Mouse (Mus musculus) cerebellum, adult 9-11 months (tissue): ENCODE measurements around the gene Bad.

Experiments used
- DNase-seq: peaks from one replicate; pipeline ENCODE4 v3.0.0; 2022

Bad gene

DNA sequence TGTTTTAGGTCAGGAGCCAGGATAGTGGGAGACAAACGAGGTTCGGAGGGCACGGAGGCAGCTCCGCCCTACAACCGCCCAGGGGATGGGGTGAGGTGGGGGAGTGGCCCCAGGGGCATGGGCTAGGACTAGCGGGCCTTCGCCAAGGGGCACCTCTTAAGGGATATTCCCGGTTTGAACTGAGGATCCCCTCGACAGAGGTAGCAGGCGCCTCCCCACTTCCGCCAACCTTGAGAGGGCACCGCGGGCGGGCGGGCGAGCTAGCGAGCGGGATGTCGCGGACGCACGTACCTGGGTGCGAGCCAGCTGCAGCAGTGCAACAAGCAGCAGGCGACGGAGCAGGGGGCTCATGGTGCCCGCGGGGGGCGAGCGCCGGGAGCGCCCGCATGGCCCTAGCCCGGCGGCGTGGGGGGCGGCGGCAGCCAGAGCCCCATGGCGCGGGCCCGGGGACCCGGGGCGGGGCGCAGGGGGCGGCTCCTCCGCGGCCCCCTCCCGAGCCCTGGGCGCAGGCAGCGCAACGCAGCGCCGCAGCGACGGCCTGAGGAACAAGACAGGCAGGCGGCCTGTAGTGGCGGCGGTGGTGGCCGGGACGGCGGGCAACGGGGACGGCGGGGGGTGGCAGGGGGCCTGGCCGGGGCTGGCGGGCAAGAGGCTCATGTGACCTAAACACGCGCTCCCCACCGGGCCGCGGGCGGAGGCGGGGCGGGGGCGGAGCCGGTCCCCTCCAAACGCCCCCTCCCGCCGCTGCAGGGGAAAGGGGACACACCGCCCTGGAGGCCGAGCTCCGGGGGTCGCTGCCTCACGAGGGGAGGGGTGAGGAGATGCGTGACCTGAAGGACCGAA lies 45.6 kb downstream of the Bad start, which contains the start of gene Vegfb:
Gene Vegfb (minus strand): TSS at position 591 of the 843 bp plus-strand sequence.
- peak; percentile 82 for DNase-seq

DNA sequence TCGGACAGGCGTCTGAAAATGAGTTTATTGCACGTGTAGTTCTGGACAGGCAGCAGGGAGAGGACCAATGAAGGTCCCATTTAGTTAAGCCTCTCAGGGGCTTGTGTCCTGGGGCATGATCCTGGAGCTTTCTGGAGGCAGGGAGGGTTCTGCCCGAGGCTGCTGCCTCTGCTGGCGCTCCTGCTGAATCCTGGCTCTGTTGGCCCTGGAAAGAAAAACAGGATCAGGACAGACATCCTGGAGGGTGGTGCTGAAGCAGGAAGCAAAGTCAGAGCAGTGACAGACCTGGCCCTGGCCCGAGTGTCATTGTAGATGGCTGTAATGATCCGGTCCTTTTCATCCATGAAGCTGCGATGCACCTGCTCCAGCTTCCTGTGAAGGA lies 46.2 kb downstream of the Bad start:
- DNase-seq: no peak

DNA sequence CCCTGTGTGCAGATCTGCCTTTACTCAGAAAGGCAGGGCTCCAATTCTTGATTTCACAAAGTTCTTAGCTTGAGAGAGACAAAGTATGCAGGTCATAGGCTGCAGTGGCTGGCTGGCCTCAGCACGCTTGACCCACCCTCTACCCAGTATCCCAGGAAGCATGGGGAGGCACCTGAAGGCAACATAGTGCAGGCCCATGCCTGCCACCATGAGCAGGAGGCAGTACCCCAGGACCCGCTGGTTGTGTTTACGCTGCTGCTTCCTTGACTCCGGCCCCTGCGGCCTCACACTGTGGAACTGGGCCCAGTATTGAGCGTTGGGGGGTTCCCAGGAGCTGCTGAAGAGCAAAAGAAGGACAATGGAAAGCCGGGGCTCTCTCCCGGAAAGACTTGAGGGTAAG lies 47.6 kb downstream of the Bad start:
- DNase-seq: no peak

DNA sequence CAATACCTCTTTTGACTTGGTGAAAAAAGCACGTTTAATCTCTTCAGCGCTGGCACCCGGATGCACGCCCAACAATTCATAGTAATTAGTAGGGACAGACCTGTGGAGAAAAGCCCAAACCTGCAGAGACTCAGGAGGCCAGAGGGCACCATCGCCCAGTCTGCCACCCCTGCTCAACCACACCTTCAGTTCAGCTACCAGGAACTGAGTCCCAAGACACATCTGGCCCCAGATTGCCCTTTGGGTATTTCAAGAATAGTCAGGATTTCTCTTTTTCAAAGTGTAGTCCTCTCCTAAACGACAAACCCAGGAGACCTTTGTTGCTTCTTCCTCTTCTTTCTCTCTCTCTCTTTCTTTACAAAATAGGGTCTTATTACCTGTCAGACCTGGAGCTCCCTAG lies 49.1 kb downstream of the Bad start:
- no peak for DNase-seq

DNA sequence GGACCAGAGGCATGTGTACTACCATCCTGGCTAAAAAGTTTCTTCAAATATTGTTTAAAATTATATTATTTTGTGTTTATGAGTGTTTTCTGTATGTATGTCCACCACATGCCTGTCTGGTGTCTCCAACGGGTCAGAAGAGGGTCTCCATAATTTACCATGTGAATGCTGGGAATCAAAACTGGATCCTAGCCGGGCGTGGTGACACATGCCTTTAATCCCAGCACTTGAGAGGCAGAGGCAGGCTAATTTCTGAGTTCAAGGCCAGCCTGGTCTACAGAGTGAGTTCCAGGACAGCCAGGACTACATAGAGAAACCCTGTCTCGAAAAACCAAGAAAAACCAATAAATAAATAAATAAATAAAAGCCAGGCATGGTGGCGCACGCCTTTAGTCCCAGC lies 49.5 kb downstream of the Bad start:
- peak; percentile 51 for DNase-seq

DNA sequence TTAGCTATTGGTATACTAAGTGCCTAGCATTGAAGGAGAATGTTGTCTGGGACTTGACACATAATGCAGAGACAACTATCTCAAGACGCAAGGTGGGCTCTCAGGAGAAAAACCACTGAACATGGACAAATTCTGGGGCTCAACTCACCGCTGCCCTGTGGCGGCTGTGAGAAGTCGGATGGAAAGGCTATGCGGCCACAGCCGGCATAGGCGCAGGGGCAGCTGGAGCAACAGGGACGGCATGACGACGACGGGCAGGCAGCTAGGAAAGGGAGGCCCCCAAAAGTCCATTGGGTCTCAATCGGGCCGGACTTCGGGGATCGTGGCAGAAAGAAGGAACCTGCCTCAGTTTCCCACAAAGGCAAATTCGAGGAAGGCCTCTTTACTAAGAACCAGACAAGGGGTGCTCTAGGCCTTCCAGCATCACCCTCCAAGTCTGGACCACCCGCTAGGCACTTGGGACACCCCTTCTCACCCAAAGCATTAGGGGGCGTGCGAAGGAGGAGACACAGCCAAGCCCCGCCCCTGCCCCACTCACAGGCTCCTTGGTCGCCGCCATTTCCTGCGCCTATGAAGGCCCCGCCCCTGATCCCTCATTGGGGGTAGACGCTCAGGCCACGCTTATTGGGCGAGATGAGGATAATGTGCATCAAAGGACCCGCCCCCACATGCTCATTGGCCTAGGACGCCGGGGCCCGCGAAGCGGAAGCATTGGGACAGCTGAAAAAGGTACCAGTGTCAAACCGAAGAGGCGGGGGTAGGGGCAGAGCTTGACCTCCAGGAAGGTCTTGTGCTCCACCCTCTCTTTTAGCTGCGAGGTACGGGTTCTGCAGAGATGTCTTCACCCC lies 50.6 kb downstream of the Bad start, which contains the start of gene Dnajc4:
Gene Dnajc4 (minus strand): TSS at position 562 of the 848 bp plus-strand sequence.
- DNase-seq: peak; percentile 97

DNA sequence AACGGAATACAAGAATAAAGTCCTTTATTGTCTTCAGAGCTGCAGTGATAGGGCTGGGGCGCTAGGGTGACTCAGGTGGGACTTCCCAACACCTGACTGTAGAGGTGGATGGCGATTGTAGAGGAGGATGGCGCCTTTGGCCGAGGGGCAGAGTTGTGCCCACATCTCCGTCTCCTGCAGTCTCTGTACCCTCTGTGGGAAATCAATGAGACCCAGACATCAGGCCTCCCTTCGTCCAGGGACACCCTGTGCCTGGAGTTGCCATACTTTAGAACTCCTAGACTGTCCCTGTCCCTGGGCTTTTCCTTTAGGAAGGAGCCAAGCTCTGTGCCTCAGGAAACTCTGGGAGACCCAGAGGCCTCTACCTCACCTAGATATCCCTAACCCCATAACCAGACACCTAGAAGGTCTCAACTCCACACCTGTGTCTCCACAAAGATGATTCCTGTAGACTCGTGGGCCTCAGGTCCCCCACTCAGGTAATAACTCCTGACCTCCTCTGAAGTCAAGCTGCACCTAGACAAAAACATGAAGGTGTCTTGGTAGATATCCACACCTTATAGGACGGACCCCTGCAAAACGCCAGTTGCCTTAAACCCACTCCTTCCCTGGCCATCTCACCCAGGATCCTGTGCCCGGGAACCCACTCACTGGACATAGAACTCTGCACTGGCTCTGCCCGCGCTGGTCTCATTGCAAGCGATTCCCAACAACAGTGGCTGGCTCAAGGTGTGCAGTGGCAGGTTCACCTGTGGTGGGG lies 51.5 kb downstream of the Bad start:
- DNase-seq: peak; percentile 52

DNA sequence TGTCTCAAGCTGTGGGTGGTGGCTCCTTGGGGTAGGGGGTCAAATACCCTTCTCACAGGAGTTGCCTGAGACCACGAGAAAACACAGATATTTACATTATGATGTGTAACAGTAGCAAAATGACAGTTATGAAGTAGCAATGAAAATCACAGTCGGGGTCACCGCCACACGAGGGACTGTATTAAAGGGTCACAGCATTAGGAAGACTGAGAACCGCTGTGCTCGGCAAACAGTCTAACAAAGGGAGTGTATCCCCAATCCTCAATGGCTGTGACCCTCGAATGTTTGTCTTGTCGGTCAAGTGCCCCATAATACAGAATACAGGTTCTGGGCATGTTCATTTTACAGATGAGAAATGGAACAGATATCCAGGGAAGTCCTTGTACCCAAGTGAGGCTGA lies 52.3 kb downstream of the Bad start:
- peak; percentile 46 for DNase-seq

DNA sequence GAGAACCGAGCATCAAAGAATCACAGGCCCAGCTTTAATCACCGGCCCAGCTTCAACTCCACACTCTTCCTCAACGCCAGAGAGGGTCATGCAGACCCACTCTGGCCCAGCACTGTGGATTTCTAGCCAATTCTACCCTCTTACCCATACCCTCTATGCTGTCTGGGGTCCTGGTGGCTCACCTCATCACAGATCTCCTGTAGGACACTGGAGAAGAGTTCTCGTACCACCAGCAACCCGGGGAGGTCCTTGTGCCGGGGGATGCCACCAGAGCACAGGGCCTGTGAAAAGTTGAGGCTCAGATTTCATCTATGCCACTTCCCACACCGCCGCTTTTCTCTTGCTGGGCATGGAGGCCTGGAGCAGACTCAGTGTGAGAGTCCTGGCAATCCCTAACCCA lies 52.8 kb downstream of the Bad start:
- peak; percentile 48 for DNase-seq

DNA sequence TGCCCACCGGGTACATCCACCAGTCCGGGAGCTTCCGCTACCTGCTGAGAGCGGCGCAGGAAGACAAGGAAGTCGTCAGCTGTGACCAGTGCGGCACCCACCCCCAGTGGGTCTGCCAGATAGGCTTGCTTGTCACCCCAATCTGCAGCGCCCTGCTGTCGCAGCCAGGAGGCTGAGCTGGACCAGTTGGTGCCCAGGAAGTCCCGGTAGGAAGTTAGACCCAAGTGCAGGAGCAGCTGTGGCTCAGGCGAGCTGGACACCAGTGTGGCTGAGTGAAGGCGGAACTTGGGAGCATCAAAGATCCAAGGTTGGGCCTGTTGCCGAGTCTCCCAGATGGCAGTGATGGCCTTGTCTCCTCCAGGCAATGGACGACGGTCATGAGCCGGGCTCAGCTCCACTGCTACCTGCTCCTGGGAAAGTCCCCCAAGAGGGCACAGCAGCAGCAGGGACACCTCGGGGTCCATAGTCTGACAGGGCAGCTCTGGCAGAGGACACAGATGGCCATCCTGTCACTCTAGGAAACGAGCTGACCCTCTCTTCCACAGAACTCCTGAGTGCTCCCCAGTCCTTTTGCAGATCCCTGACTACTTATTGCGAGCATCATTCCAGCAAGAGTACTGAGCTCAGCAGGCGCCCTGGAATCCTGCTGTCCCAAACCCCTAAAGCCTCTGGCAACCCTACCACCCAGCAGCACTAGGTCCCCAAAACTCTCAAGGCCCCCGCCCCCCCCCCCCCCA lies 53.8 kb downstream of the Bad start:
- peak; percentile 76 for DNase-seq

DNA sequence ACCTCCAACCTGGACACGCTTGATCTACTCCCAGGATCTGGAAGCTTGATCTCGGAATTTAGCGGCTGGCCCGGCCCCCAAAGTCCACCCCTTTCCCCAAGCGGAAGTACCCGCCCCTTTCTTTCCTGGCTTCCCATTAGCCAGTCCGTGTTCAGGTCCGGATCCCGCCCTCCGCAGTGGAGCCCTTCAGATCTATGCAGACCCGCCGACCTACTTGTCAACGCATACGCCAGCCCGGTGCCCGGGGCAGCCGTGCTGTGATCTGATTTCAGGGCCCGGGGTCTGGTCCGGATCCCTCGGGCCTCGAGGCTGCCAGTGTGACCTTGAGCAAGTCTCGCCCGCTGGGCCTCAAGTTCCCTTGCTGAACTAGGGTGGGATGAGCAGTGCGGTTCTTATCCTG lies 54.3 kb downstream of the Bad start, which contains the start of the genes Nudt22 and Trpt1:
Gene Nudt22 (minus strand): TSS at position 112 of the 400 bp plus-strand sequence.
Gene Trpt1 (plus strand): TSS at position 126 of the 400 bp plus-strand sequence.
- DNase-seq: peak; percentile 92

DNA sequence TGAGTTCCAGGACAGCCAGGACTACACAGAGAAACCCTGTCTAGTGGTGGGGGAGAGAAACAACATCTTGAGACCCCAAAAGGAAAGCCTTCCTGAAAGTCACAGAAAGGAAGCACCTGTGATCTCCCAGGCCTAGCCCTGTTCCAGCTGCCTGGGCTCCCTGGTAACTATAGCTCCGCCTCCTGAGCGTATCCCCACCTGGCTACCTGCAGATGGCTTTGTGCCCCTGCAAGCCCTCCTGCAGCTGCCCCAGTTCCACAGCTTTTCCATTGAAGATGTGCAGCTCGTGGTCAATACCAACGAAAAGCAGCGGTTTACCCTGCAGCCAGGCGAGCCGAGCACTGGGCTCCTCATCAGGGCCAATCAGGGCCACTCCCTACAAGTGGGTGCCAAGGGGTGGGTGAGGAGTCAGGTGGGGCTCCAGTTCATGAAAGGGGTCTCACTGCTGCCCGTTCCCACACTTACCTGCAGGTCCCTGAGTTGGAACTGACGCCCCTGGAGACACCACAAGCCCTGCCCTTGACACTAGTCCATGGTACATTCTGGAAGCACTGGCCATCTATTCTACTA lies 56.1 kb downstream of the Bad start:
- peak; percentile 52 for DNase-seq

DNA sequence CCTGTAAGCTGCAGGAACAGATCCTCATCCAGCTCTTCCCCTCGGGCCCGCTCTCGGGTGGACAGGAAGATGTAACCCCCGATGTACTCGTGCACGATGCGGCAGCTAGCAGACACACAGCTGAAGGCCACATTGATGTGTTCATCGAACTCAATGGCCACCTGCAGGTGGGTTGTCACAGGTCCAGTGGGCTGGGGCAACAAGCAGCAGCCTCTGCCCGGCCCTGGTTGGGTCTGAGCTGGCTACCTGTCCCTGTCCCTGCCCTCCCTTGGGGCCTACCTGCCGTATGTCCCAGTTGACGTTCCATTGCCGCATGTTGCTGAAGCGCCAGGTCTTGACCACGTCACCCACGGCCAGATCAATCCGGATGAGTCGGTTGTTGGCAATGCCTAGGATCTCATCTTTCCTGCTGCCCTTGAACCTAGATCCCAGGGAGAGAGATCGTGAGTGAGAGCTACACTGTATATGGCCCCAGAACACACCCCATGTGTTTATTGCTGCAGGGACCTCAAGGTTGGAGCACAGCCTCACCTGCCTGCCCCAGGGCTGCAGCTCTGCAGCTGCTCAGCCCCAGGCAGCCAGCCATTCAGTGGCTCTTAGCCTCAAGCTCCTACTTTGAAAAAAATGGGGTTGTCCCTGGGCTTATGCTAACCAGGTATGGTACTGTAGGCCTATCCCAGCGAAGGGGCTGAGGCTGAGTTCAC lies 57.9 kb downstream of the Bad start:
- no peak for DNase-seq
